Mouse (Mus musculus) left cerebral cortex, adult 18-20 months (tissue): ENCODE results near the gene Tmem198. TPM values are rescaled to one million over a fixed set of nuclear protein-coding genes. Genes with fewer than 3 reads are reported as not detected.
A peak's percentile ranks its signal among the peaks of the same experiment; 100 is the strongest.

ENCODE experiments used
- DNase-seq, 2 experiments: peaks; one replicate each; pipeline ENCODE4 v3.0.0; 2021 to 2022; ENCODE audit warnings: low spot score in 2 of 2, mixed read lengths in 1 of 2
- total RNA-seq, 2 experiments: library from RNA; stranded (reverse); gene quantifications; 2 replicates each; pipeline ENCODE4 v1.2.3; 2021

Gene Tmem198
- total RNA-seq, 2 experiments from 2014 or later, result 93.8 to 107 TPM

GRCm38 (mm10) chr1:75451900-75452299 is 27.4 kb upstream of the Tmem198 start:
- DNase-seq, result no peak

DNA sequence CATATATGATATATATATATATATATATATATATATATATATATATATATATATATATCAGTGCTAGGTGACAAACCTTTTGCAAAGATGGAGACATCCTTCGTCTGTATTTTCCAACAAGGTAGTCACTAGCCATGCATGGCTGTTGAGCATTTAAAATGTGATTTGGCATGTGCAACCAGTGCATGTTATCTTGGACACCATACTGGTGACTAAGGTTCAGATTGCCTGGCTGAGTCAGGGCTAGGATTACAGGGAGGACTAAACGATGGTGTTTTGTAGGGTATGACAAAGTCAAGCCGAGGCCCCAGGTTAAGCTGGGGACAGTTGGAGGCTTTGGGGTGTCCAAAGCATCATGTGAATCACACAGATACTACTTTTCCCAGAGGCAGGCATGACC is 23.9 kb upstream of the Tmem198 start:
- no peak for DNase-seq

DNA sequence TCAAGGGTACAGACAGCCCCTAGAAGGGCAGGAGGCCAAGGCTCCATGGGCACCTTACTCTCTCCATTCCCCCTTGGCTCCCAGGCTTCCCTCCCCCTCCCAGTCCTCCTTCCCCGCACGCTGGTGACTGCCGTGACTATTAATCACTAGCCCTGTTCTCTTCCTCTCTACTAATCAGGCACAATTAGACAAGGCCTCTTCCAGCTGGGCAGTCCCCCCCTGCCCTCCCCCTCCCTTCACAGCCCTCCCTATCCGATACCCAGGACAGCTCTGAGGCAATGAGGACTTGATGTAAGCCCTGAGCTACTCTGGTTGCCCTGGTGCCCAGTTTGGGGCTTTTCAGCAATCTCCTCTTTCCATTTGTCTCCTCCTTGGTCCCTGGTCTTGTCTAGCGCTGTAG is 23.4 kb upstream of the Tmem198 start:
- no peak for DNase-seq

GRCm38 (mm10) chr1:75456746-75457564 is 22.4 kb upstream of the Tmem198 start:
- no peak for DNase-seq

DNA sequence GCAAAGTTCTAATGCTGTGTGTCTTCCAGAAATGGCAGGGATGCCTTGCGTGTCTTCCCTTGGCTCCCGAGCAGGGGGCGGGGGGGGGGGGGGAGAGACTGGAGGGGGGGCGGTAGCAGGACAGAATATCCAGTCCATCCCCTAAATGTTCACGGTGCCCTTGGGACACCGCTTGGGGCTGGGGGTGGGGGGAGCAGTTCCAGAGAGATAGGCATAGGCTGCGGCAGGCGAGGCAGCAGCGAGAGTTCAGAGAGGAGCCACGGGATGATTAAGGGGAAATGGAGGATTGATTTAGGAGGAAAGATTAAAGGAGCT is 21.7 kb upstream of the Tmem198 start:
- no peak for DNase-seq

GRCm38 (mm10) chr1:75458025-75458788 is 21.1 kb upstream of the Tmem198 start:
- peak; percentile 50 to 76 for DNase-seq

DNA sequence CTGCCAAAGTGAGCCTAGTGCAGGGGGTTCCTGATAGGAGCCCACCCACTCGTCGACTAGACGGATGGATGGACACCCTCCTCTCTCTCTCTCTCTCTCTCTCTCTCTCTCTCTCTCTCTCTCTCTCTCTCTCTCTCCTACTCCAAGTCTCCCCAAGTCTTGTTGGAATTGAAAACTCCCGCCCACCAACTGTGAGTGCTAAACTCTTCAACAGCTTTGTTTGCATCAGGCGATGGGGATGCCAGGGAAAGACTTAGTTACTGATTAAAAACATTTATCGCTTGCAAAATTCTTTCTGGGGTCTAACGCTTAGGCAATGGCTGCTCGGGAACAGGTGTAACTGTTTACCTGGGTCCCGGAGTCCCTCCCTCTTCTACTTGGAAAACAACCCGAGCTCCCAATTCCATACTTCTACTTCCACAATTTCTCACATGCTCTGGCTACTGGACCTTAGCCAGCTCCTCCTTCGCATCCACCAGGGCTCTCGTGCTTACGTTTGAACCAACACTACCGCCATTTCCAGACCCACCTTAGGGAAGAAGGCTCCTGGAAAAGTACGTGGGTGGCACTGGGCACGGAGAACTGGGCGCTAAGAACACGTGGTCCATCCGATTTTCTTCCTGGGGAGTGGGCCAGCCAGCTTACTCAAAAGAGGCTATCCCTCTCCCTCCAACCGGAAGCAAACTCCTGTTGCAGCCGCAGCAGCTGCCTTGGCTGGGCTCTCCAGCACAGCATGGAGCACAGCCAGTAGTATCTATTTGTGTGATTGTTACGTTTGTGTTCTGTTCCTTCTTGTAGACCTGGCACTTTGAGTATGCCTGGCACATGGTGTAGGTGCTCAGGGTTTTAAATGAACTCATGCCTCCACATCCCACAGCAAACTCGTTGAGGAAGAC is 20.3 kb upstream of the Tmem198 start:
- peak; percentile 64 to 75 for DNase-seq

DNA sequence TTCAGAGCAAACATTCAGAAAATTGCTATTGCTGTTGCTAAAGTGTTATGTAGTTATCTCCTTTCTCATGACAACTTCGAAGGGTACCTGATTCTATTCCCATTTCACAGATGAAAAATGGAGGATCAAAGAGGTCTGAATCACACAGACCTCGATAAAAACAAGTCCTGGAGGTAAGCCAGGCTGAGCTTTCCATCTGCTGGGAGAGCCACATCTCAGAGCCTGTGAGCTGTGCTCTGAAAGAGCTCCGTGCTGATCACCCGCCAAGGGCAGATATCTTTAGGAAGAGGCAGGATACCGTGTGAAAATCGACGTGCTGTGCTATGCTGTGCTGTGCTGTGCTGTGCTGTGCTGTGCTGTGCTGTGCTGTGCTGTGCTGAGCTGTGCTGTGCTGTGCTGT is 19.0 kb upstream of the Tmem198 start:
- no peak for DNase-seq

- DNase-seq, result no peak
These were observed 16.7 kb upstream of the Tmem198 start for GRCm38 (mm10) chr1:75462636-75463035.

DNA sequence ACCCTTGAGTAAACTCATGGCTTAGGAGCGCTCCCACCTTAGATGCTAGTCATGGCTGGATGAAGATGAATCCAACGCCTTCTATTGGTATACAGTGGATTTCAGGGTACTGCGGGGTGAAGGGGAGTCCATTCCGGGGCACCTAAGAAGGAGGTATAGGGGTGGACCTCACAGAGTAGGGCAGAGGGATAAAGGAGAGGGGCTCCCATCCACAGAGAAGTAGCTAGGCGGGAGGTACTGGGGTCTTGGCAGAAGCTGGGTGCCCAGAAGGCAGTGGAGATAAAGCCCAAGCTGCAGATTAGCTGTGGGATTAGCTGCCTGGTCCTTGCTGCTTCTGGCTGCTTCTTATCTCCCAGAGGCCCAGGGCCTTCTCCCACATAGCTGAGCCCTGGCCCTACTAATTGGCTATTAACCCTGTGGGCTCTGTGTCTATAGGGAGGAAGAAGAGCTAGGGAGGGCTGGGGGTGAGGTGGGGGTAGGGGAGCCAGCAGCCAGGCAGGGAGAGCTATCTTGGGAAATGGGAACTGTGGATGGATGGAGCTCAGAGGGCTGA is 15.6 kb upstream of the Tmem198 start:
- DNase-seq, result no peak

GRCm38 (mm10) chr1:75467215-75467927 is 12.0 kb upstream of the Tmem198 start:
- DNase-seq, result peak; percentile 83 to 84

- DNase-seq, result no peak
These were observed 10.0 kb upstream of the Tmem198 start for GRCm38 (mm10) chr1:75469287-75469825.

DNA sequence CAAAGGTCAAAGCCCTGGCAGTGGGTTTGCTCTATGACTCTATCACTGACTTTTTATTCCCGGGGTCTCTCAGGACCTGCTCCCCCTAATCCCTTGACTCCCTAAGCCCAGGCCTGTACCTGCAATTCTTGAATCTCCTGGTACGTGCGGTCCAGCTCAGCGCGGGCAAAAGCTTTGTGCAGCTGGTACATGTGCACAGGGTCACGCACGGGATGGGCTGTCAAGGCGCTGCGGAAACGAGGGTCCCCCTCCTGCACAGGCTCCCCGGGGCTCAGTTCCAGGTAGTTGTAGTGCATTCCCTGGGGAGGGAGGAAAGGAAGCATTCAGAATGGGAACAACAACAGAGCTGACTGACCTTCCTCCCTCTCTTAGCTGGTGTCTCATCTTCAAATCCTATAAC is 2.9 kb upstream of the Tmem198 start:
- no peak for DNase-seq

GRCm38 (mm10) chr1:75477264-75477965 is 1.9 kb upstream of the Tmem198 start:
- DNase-seq, result peak; percentile 88

GRCm38 (mm10) chr1:75477966-75478290 is 1.4 kb upstream of the Tmem198 start:
- DNase-seq, result no peak

DNA sequence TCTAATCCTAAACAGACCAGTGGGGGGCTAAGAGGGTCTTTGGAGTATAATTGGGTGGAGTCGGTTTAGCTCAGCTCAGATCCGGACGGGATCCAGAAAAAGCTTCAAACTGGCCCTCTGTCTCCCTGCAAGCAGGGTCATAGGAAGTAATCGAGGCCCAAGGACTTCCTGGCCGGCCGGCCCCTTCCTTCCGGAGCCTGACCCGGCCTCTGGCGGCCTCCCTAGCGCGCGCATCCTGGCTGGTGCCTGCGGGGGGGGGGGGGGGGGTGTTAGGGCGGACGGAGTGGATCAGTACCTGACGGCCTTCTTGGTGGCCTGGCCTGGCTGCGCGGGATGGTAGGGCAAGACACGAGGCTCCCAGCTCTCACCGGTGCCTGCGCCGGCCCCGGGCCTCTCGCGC is 835 bp upstream of the Tmem198 start:
- DNase-seq, result no peak

DNA sequence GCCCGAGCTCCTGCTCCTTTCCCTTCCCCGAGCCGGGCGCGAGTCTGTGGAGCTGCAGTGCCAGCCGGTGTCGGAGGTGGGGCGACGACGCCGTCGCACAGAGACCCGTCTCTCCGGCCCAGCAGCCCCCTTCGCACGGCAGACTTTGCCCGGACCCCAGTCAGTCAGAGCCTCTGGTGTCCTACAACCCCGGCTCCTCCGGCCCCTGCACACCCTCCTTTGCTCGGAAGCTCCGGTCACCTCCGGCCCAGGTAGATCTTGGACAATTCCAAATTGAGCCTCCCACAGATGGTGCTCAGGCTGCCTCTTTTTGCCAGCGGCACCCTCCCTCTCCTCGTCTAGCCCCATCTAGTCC is 280 bp downstream of the Tmem198 start:
- DNase-seq, result no peak

DNA sequence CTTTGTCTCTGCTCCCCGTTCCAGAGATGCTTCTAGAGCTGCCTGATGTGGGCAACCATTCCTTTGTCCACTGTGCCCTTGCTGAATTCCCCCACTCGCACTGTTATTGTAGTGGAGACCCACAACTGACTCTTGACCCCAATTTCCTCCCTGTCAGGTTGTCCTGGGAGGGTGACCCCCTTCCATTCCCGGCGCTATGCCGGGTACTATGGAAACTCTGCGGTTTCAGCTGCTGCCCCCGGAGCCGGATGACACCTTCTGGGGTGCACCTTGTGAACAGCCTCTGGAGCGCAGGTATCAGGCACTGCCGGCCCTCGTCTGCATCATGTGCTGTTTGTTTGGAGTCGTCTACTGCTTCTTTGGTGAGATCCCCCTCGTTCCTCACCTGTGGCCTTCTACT is 704 bp downstream of the Tmem198 start:
- no peak for DNase-seq

GRCm38 (mm10) chr1:75480735-75481134 is 1.4 kb downstream of the Tmem198 start:
- DNase-seq, result peak in 1 of 2 experiments; percentile 39

GRCm38 (mm10) chr1:75486561-75486960 is 7.2 kb downstream of the Tmem198 start:
- DNase-seq, result peak in 1 of 2 experiments; percentile 36
